Mouse (Mus musculus): ENCODE results near the gene Gm9857.

The Gm9857 gene

GRCm38 (mm10) chr3:108925677-108926076 is 14.6 kb downstream of the Gm9857 start:
- DNase-seq (ENCODE audit: inconsistent ontology term): no peak

DNA sequence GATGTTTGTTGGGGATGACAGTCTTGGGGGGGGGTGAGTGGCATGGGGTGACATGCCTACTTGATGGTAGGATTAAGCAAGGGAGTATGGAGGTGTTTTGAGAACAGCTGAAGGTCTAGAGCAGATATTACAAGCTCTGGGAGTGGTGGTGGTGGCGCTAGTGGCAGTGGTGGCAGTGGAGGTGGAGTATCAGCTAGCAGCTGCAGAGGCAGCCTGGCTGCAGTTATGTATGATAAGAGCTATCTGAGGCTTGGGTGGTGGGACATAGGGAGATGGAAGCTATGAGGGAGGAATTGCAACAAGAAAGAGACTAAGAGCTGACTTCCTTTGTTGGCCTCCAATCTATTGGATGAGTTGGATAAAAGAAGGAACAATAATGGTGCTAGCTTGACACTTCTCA is 18.4 kb downstream of the Gm9857 start:
- no peak for DNase-seq (ENCODE audit: inconsistent ontology term)

GRCm38 (mm10) chr3:108920442-108921070 is 19.7 kb downstream of the Gm9857 start:
- DNase-seq (ENCODE audit: inconsistent ontology term): no peak

GRCm38 (mm10) chr3:108918852-108919251 is 21.4 kb downstream of the Gm9857 start:
- DNase-seq (ENCODE audit: inconsistent ontology term): no peak

GRCm38 (mm10) chr3:108917986-108918385 is 22.3 kb downstream of the Gm9857 start:
- DNase-seq (ENCODE audit: inconsistent ontology term): no peak

DNA sequence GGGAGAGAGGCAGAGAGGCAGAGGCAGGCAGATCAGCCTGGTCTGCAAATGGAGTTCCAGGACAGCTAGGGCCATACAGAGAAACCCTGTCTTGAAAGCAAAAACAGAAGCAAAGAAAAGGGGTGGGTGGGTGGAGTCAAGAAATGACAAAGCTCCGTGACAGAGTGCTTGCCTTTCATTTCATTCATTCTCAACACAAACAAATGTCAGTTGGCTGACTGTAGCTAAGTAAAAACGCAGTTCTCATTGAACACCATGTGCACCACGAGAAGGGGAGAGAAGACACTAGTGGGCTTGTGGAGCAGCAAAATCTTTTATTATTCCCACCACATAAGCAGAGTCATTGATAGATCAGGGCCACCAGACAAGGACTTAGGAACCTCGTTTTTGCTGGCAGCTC is 23.4 kb downstream of the Gm9857 start:
- no peak for DNase-seq (ENCODE audit: inconsistent ontology term)

DNA sequence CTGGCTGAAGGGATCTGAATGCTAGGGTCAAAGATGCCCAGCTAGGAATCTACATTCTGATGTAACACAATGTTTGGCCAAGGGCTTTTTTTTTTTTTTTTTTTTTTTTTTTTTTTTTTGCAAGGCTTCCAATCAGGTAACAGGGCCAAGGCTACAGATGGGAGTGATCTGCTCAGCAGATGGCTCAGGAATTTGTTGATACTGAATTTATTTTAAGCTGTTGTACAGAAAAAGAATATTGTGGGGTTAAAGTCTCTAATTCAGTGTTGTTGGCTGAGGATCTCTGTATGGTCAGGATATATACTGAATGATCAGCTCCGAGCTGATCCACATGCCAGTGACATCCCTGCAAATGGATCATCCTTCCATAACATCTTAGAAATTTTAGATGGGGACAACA is 24.2 kb downstream of the Gm9857 start:
- DNase-seq (ENCODE audit: inconsistent ontology term): no peak

DNA sequence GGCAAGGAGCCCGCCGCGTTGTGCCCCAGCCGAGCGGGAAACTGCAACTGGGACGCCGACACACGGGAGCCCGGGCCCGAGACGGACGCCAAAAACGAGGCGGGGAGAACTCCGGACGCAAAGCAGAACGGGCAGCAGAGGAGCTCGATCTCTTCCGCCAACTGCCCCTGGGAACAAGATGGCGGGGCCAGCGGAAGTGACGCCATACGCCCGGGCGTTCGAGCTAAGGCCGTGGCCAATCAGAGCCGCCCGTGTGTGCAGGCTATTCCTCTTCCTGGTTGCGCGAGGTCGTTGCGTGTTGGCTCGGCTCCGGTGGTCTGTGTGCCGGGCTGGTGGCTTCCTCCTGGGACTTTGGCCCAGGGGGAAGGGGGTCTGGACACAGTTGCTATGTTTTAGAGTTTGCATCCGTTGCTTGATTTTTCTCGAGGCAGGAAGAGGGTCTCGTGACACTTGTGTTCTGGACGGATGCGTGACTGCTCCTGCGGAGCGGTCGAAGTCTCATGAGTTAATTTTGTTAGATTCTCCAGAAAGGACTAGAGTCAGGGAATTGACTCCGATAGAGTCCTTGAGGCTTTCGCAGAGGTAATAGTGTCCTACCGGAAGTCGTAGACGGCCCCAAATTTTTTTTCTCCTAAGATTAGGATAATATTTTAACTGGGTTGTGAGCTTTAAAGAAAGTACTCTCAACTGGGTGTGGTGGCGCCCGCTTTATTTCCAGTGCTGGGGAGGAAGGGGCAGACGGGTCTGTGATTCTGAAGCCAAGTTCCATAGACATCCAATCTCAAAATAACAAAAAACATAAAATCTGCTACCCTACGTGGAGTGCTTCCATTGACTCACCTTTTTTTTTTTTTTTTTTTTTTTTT is 28.5 kb downstream of the Gm9857 start, which contains the start of gene Prpf38b:
TSS of gene Prpf38b (minus strand) at position 180 of the 866 bp plus-strand sequence.
- peak; percentile 95 for DNase-seq (ENCODE audit: inconsistent ontology term)

DNA sequence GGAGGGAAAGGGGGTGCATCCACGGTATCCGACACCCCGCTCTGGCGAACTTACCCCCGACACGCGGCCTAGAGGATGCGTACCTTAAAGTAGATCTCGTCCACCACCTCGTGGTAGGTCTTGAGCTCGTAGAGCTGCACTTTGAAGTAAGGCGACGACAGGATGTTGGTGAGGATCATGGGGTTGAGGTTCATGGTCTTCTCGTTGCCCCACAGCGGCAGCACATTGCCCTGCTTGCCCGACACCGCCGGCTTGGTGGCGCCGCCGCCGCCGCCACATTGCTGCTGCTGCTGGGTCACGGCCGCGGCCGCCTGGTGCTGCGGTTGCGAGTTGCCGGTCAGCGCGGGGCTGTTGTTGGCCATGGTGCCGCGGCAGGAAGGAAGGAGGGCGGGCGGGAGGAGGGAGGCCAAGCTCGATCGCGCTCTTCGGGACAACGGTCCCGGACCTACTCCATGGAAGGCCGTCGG is 29.1 kb downstream of the Gm9857 start:
- DNase-seq (ENCODE audit: inconsistent ontology term): peak; percentile 90

GRCm38 (mm10) chr3:108910303-108911080 is 29.8 kb downstream of the Gm9857 start:
- peak; percentile 22 for DNase-seq (ENCODE audit: inconsistent ontology term)

GRCm38 (mm10) chr3:108902934-108903333 is 37.3 kb downstream of the Gm9857 start:
- no peak for DNase-seq (ENCODE audit: inconsistent ontology term)

DNA sequence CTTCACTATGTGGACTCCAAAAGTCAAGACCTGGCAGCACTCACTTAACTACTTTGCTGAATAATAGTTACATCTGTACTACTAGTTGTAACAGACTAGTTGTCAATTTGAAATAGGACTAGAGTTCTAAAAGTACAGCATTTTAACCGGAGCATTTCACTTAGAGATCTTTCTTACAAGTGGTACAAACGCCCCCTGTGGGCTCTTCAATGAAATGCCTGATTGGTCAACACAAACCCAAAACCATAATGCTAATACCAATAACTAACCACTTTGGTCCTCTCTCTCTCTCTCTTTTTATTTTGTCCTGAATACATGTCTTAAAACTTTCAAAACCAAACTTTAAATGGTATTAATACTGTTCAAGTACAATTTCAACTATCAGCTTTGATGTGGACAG is 38.2 kb downstream of the Gm9857 start:
- DNase-seq (ENCODE audit: inconsistent ontology term): no peak

- no peak for DNase-seq (ENCODE audit: inconsistent ontology term)
Measured at GRCm38 (mm10) chr3:108900681-108901080, 39.6 kb downstream of the Gm9857 start.

DNA sequence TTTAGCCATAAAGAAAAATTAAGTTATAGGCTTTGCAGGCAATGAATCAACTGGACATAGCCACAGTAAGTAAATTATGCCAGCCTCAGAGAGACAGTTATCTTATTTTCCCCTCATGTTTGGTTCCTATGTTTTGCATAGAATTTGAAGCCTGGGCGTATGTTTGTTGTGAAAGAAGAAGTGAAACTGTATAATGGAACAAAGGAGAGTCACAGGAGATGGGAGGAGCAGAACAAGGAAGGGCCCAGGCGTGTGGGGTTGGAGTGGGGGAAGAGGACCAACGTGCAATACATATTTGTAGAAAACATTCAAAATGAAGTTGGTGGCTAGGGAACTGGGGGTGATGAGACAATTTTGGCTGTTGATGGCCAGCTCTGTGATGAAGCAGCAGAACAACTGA is 40.1 kb downstream of the Gm9857 start:
- no peak for DNase-seq (ENCODE audit: inconsistent ontology term)

GRCm38 (mm10) chr3:108898640-108899039 is 41.6 kb downstream of the Gm9857 start:
- DNase-seq (ENCODE audit: inconsistent ontology term): no peak

GRCm38 (mm10) chr3:108892914-108893313 is 47.3 kb downstream of the Gm9857 start:
- no peak for DNase-seq (ENCODE audit: inconsistent ontology term)

DNA sequence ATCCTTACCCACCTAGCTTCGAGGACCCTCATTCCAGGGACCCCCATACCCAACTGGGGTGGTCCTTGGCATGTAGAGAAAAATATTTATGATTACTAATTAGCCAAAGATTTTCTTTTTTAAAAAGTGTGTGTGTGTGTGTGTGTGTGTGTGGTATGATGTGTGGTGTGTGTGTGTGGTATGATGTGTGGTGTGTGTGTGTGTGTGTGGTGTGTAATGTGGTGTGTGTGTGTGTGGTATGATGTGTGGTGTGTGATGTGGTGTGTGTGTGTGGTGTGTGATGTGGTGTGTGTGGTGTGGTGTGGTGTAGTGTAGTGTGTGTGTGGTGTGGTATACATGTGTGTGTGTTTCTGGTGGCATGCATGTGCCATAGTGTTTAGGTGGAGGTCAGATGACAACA is 48.2 kb downstream of the Gm9857 start:
- DNase-seq (ENCODE audit: inconsistent ontology term): no peak
